Mouse (Mus musculus) kidney, embryonic 14.5 days (tissue): Measurements from ENCODE around the gene Gm14444. TPM values are rescaled to one million over a fixed set of nuclear protein-coding genes. Genes with fewer than 3 reads are reported as not detected.
"Not testable (repeated sequence)": the region's sequence is repeated elsewhere in the genome, so short reads cannot be mapped to it uniquely, and the experiment has no call there.

Experiments
- ATAC-seq: fragments of 200-750 bp; cut with Nextera tagmentation; 2 replicates; pipeline ENCODE4 v1.8.0; 2017; ENCODE audit warnings: moderate number of reproducible peaks, mild to moderate bottlenecking, moderate TSS enrichment, moderate library complexity; ENCODE audit not compliant: low FRiP score, low TSS enrichment
- H3K27ac ChIP-seq: fragments of 300-500 bp; sonication (generic); 2 replicates; pipeline ENCODE4 v1.5.1; 2014; ENCODE audit warnings: low read depth, mild to moderate bottlenecking, low read length, moderate library complexity, mixed read lengths
- H3K27me3 ChIP-seq: fragments of 300-500 bp; sonication (generic); 2 replicates; pipeline ENCODE4 v1.6.1; 2014; ENCODE audit warnings: mild to moderate bottlenecking, low read length; ENCODE audit not compliant: control insufficient read depth, insufficient read depth
- H3K36me3 ChIP-seq: fragments of 300-500 bp; sonication (generic); 2 replicates; pipeline ENCODE4 v1.6.1; 2014; ENCODE audit warnings: low read length, mixed read lengths; ENCODE audit not compliant: control insufficient read depth, insufficient read depth
- H3K4me1 ChIP-seq: fragments of 300-500 bp; sonication (generic); 2 replicates; pipeline ENCODE4 v1.6.1; 2014; ENCODE audit warnings: low read length, mixed read lengths; ENCODE audit not compliant: control insufficient read depth, insufficient read depth
- H3K4me2 ChIP-seq: fragments of 300-500 bp; sonication (generic); replicated peaks from 2 replicates; pipeline ENCODE4 v1.6.1; 2014; ENCODE audit warnings: low read depth, mild to moderate bottlenecking, low read length
- H3K4me3 ChIP-seq: fragments of 300-500 bp; sonication (generic); 2 replicates; pipeline ENCODE4 v1.5.1; 2014; ENCODE audit warnings: mild to moderate bottlenecking, low read length
- H3K9ac ChIP-seq: fragments of 300-500 bp; sonication (generic); 2 replicates; pipeline ENCODE4 v1.6.1; 2014; ENCODE audit warnings: low read depth, mild to moderate bottlenecking, low read length, moderate library complexity
- H3K9me3 ChIP-seq: fragments of 300-500 bp; sonication (generic); 2 replicates; pipeline ENCODE4 v1.6.1; 2016; ENCODE audit warnings: low read length; ENCODE audit not compliant: control insufficient read depth
- WGBS: fragments of 180-500 bp; shearing (Covaris S2); extraction: QIAGEN DNeasy Blood & Tissue Kit; methylation state at CpG from one replicate; pipeline ENCODE4 v1.1.7; 2014; 5-methylcytosine and 5-hydroxymethylcytosine counted together
- polyA plus RNA-seq: library from polyadenylated mRNA; unstranded; fragments of >200 nt; fragmentation: Nextera tagmentation; extraction: Ambion mirVana; gene quantifications from 2 replicates; pipeline ENCODE4 v1.2.1, GENCODE M21; 2014

Gm14444 gene
- not detected in 2 replicates for polyA plus RNA-seq

DNA sequence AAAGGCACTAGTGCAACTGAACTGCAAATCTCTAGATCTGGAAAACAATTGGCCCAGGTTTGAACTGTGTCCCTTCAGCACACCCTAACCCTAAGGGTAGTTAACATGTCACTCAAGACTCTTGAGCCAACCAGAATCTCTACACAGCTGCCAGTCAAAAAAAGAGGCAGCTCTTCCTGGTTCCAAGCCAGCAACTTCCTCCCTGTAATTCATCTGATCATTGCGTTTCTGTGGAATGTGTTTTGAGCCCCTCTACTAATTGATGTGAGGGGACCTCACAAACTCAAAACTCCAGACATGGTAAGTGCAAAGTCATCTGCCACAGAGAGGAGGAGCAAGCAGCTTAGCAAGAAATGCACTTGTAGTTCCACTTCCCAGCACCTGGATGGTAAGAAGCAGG lies at the start of gene Gm14444:
Gm14444 (plus strand) TSS at position 220 of the 400 bp plus-strand sequence.
- 57% methylated on average over 1 of the region's 1 CpGs for WGBS
- H3K9me3 ChIP-seq, H3K27ac ChIP-seq, ATAC-seq, H3K4me2 ChIP-seq, H3K36me3 ChIP-seq, H3K4me1 ChIP-seq, H3K27me3 ChIP-seq, H3K9ac ChIP-seq, H3K4me3 ChIP-seq: not testable (repeated sequence)

DNA sequence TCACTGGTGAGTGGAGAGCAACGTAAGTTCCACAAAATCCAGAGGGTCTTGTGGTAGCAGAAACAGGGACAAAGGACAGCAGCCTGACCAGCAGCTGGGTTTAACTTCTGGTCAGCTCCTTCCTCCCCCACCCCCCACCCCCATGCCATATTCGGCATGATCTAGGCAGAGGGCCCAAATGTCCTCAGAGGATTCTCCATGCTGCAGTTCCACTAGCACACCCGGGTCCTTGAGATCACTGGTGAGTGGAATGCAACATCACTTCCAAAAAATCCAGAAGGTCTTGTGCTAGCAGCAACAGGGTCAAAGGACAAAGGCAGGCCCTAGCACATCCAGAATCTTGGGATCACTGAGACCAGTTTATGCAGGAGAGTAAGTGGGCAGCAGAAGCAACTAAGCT lies 44.6 kb upstream of the Gm14444 start:
- not testable (repeated sequence) for H3K4me2 ChIP-seq, H3K27me3 ChIP-seq, H3K4me1 ChIP-seq, H3K36me3 ChIP-seq, H3K4me3 ChIP-seq, H3K27ac ChIP-seq, H3K9me3 ChIP-seq, H3K9ac ChIP-seq, ATAC-seq
- WGBS: 73% methylated on average over 3 of the region's 3 CpGs

GRCm38 (mm10) chr2:175044268-175044667 lies 34.2 kb downstream of the Gm14444 start:
- not testable (repeated sequence) for H3K27ac ChIP-seq, H3K4me1 ChIP-seq, H3K36me3 ChIP-seq, H3K9ac ChIP-seq, H3K9me3 ChIP-seq, H3K4me2 ChIP-seq, H3K4me3 ChIP-seq, ATAC-seq, H3K27me3 ChIP-seq
- WGBS: 94% methylated on average over 21 of the region's 27 CpGs

DNA sequence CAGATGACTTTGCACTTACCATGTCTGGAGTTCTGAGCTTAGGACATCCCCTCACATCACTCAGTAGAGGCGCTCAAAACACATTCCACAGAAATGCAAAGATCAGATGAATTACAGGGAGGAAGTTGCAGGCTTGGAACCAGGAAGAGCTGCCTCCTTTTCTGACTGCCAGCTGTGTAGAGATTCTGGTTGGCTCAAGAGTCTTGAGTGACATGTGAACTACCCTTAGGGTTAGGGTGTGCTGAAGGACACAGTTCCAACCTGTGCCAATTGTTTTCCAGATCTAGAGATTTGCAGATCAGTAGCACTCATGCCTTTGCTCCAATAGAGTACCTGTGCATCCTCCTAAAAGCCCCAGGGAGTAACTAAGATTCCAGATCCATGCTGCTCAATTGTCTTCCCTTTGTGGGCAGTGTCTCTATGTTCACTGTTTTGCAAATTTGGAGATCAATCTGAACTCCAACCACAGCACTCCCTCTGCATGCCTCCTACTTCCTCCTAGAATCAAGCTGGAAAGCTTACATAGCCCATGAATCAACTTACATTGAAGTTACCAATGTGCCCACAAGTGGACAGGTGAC lies 57.7 kb downstream of the Gm14444 start, which contains the start of gene Gm14393:
Gm14393 (minus strand) TSS at position 101 of the 581 bp plus-strand sequence.
- H3K27me3 ChIP-seq, H3K9me3 ChIP-seq, ATAC-seq, H3K27ac ChIP-seq, H3K36me3 ChIP-seq, H3K4me3 ChIP-seq, H3K4me1 ChIP-seq, H3K4me2 ChIP-seq, H3K9ac ChIP-seq: not testable (repeated sequence)
- 68% methylated on average over 1 of the region's 1 CpGs for WGBS

Other genes with a start within 250 kb of the Gm14444 start
- gene Edn3, start 249.6 kb upstream of the Gm14444 start, polyA plus RNA-seq: 4.7 and 6.3 TPM in 2 replicates
- gene Gm14393, start 57.5 kb downstream of the Gm14444 start, polyA plus RNA-seq: 1.1 TPM in 1 of 2 replicates, not detected in the other
- gene Gm14399, start 131.8 kb downstream of the Gm14444 start, polyA plus RNA-seq: 5.7 and 7.5 TPM in 2 replicates
- 1.2 and 1.3 TPM in 2 replicates for gene Gm14443, start 165.6 kb downstream of the Gm14444 start, polyA plus RNA-seq
- gene Gm14391, start 196.7 kb downstream of the Gm14444 start, polyA plus RNA-seq: 5.3 and 6.4 TPM in 2 replicates